Mouse (Mus musculus) left cerebral cortex, adult 8-10 months (tissue): Measurements from ENCODE around the gene Nat8l. TPM values are rescaled to one million over a fixed set of nuclear protein-coding genes. Genes with fewer than 3 reads are reported as not detected.

Source experiments
- DNase-seq, 2 experiments: peaks; one replicate each; pipeline ENCODE4 v3.0.0; 2022; ENCODE audit warnings: low spot score in 2 of 2
- total RNA-seq, 4 experiments: library from RNA; stranded (reverse); gene quantifications; 2 replicates each; pipeline ENCODE4 v1.2.4; 2022

Gene Nat8l
- total RNA-seq, 4 experiments from 2014 or later = 199 to 235 (median 210) TPM

DNA sequence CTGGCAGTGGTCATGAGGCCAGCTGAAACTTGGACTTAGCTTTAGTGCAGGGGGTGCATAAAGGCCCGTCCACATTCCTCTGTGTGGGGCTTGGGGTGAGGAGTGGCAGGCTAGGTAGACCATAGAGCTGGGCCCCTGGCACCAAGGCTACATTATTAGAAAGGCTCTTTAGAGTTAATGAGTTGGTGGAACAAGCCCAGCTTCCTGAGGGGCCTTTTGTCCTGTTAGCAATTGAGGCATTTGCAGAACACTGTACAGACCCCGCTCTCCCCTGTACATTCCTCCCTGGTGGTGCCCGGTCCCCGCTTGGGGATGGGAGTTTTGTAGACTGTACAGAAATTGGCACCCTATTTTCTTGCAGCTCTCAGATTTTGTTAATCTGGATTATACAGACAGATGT, 6.9 kb downstream of the Nat8l start:
- no peak for DNase-seq

DNA sequence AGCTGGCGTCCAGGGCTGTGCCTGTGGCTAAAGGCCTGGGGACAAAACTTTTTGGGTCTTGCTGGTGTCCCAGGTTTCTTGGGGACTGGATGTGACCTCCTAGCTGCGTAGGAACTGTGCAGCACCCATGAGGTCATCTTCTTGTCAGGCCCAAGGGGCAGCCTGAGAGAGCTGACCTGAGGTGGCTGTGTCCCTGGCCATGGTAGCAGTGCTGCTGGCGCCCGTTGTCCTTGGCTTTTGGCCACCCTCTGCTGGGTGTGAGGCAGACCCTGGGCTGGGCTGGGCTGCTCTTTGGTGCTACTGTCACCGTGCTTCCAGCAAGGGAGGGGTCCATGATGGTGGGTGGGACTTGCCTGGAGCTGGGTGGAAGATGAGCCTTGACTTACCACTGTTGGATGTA, 8.8 kb downstream of the Nat8l start:
- no peak for DNase-seq

DNA sequence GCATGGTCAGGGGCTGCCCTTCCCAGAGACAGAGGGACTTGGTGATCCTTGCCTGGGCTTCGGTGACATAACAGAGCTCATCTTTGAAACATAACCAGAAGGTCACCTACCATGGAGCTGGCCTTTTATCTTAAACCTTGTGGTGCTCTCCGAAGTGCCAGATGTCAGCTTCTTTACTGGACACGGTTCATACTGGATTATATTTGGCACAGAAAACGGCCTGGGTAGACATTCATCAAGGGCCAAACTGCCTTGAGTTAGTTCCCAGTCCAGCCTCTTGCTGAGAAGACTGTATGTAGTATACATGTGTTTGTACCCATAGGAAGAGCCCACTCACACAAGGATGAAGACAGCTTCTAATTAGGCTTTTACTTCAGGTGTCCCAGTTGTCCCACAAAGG, 11.0 kb downstream of the Nat8l start:
- no peak for DNase-seq

DNA sequence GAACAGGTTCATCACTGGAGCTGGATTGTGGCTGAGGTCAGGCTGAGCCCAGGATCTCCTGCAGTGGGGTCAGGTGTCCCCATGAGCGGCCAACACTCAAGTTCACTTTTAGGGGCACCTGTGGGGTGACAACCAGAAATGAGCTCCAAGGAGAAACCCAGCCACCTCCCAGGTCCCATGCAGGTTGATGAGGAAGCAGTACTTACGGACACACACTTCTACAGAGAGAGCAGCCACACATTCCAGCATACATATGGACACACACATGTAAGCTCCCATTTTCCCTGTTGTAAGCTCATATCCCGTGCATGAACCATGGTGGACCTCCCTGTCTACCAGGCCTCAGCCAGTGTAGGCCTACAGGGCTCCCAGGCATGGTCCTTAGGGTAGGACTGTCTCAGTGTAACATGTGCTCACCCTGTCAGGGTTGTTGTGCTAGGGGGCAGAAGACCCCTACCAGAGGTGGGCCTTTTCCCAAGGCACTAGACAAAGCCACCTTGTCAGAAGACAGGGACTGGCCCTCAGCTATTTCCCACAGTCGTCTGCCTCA, 11.7 kb downstream of the Nat8l start:
- DNase-seq = no peak

DNA sequence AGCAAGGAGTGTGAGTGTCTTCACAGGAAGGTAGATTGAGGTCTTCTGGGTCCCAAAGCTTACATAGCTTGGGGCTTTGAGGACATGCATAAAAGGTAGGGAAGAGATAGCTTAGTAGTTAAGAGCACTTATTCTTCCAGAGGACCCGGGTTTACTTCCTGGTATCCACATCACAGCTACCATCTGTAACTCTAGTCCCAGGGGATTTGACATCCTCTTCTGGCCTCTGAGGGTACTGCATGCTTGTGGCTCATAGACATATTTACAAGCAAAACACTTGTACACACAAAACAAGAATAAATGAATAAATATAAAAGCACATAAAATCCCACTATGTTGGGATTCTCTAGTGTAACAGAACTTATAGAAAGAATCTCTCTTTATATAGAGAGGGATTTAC, 18.9 kb downstream of the Nat8l start:
- DNase-seq = no peak

DNA sequence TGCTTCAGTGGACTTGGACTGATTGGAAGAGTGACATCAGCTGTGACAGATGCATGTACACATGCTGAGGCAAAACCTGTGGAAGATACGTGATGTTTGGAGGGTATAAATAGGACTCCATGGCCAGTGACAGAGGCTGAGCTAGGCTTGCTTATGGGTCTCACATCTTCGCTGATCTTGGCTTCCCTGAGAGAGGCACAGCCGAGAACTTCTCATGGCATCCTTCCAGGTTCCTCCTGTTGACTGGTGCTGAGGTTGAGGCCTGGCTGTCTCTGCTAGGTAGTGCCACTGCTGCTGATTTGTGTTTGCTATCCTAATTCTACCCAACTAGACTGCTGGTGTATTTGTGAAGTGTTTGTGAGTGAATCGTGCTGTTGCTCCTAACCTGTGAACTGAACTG, 23.2 kb downstream of the Nat8l start:
- DNase-seq = no peak

DNA sequence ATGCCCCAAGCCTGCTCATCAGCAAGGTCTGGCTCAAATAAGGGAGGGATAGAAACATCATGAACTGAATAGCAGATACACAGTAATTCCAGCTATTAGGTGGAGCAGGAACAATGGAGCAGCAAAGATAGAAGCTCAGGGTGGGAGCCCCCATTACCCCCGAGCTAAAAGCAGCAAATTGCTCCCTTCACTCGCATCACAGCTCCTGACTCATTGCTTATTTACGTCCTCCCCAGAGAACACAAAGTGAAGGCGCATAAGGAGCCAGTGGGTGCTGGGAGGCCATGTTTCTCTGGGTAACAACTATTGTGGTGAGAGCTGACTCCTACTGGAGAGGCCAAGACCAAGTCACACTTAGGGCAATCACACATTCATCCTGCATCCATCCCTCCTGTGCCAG, 34.3 kb downstream of the Nat8l start:
- no peak for DNase-seq

DNA sequence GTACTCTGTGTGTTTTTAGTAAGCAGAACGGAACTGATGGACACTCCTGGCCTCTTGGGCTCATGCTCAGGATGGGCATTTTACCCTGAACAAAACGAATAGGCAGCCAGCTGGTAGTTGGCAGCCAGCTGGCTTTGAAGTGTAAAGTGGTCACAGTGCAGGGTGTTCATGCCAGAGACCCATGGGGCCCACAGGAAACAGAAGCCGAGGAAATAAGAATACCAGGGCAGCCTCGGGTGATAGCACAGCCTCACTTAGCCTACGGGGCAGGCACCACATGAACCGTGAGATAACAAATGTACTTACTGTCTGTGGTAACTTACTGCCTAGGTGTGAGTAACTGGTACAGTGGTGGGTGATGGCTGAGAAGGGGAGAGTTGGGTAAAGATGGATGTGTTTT, 35.2 kb downstream of the Nat8l start:
- no peak for DNase-seq

DNA sequence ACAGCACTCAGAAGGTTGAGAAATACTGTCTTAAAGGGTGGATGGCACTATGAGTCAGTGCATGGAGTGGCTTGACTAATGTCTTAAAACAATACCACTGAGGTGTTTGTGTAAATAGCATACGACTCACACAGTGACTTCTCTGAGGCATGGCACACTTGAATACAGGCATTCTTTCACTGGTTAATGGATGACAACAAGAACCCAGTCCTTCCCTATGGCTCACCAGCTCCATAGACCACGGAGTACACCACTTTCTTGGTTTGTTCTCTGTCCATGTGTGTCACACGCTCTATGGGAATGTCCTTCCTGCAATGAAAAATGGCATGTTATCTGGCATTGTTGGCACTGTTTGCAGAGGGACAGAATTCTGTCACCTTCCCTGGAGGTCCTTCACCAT, 36.7 kb downstream of the Nat8l start:
- DNase-seq = no peak

Other genes starting within 250 kb of the Nat8l start
- 100 to 1,000 TPM in 1 of 4 experiments, 10 to 100 TPM in 3; 94.3 to 103 (median 95.4) TPM for gene Letm1, start 213.2 kb upstream of the Nat8l start, total RNA-seq
- 100 to 1,000 TPM; 132 to 163 (median 146) TPM for gene Nsd2, start 175.3 kb upstream of the Nat8l start, total RNA-seq
- 10 to 100 TPM; 18.5 to 19.9 (median 18.9) TPM for gene Nelfa, start 59.6 kb upstream of the Nat8l start, total RNA-seq
- 10 to 100 TPM; 78.3 to 86.0 (median 79.2) TPM for gene Gm1673, start 12.6 kb upstream of the Nat8l start, total RNA-seq
- gene Poln, start 173.5 kb downstream of the Nat8l start, total RNA-seq = 1 to 10 TPM in 2 of 4 experiments, under 1 TPM in 2; 0.80 to 2.5 (median 1.3) TPM
- 10 to 100 TPM in 1 of 4 experiments, 1 to 10 TPM in 3; 7.1 to 12.4 (median 7.4) TPM for gene Haus3, start 173.5 kb downstream of the Nat8l start, total RNA-seq
- 10 to 100 TPM; 68.7 to 79.4 (median 72.7) TPM for gene Mxd4, start 191.7 kb downstream of the Nat8l start, total RNA-seq